Mouse (Mus musculus) skeletal muscle tissue, adult 2 months (tissue): ENCODE measurements at regions not wholly inside any gene's neighbourhood (a gene's known extent, or its start where the extent isn't known, plus 50 kb on each side); places are given as distances from the start of the nearest gene placed in this dataset.
"Not testable (repeated sequence)": the region's sequence is repeated elsewhere in the genome, so short reads cannot be mapped to it uniquely, and the experiment has no call there.

ENCODE experiments used
- DNase-seq: peaks from one replicate; pipeline ENCODE4 v3.0.0-alpha.2; 2012; ENCODE audit warnings: low read depth, low spot score

- DNase-seq = no peak
Observed at GRCm38 (mm10) chr3:38320998-38321397, 163.6 kb downstream of the Ankrd50 start.

- DNase-seq = no peak
Observed at GRCm38 (mm10) chr3:38312834-38313233, 171.8 kb downstream of the Ankrd50 start.

- DNase-seq = no peak
Observed at GRCm38 (mm10) chr3:38312121-38312520, 172.5 kb downstream of the Ankrd50 start.

GRCm38 (mm10) chr3:38299898-38300751 lies 184.5 kb downstream of the Ankrd50 start:
- no peak for DNase-seq

GRCm38 (mm10) chr3:38299236-38299897 lies 185.3 kb downstream of the Ankrd50 start:
- peak; percentile 5 for DNase-seq

GRCm38 (mm10) chr3:38297499-38297898 lies 187.1 kb downstream of the Ankrd50 start:
- DNase-seq = peak; percentile 17

GRCm38 (mm10) chr3:38289062-38289461 lies 195.6 kb downstream of the Ankrd50 start:
- no peak for DNase-seq

GRCm38 (mm10) chr3:38283687-38284124 lies 200.9 kb downstream of the Ankrd50 start:
- DNase-seq = peak; percentile 1

GRCm38 (mm10) chr3:38282891-38283290 lies 201.8 kb downstream of the Ankrd50 start:
- no peak for DNase-seq

- DNase-seq = no peak
Observed at GRCm38 (mm10) chr3:38281683-38282082, 203.0 kb downstream of the Ankrd50 start.

GRCm38 (mm10) chr3:38280876-38281275 lies 203.8 kb downstream of the Ankrd50 start:
- DNase-seq = no peak

GRCm38 (mm10) chr3:38280105-38280504 lies 204.5 kb downstream of the Ankrd50 start:
- DNase-seq = no peak

GRCm38 (mm10) chr3:38276948-38277504 lies 207.6 kb downstream of the Ankrd50 start:
- DNase-seq = no peak

- peak; percentile 27 for DNase-seq
Observed at GRCm38 (mm10) chr3:38275321-38275720, 209.3 kb downstream of the Ankrd50 start.

GRCm38 (mm10) chr3:38270742-38271141 lies 213.9 kb downstream of the Ankrd50 start:
- DNase-seq = no peak

GRCm38 (mm10) chr3:38268226-38268625 lies 216.4 kb downstream of the Ankrd50 start:
- no peak for DNase-seq

- DNase-seq = no peak
Observed at GRCm38 (mm10) chr3:38263261-38264141, 221.1 kb downstream of the Ankrd50 start.

GRCm38 (mm10) chr3:38261326-38262075 lies 223.1 kb downstream of the Ankrd50 start:
- no peak for DNase-seq

- DNase-seq = not testable (repeated sequence)
Observed at GRCm38 (mm10) chr3:38259223-38259622, 225.4 kb downstream of the Ankrd50 start.

- DNase-seq = no peak
Observed at GRCm38 (mm10) chr3:38257843-38258290, 226.8 kb downstream of the Ankrd50 start.
